Mouse (Mus musculus) liver, embryonic 11.5 days (tissue): ENCODE results near the gene Neu4. TPM values are rescaled to one million over a fixed set of nuclear protein-coding genes. Genes with fewer than 3 reads are reported as not detected.

Source experiments
- ATAC-seq: fragments of 200-750 bp; cut with Nextera tagmentation; replicated peaks from 2 replicates; pipeline ENCODE4 v1.8.0; 2017; ENCODE audit warnings: moderate number of reproducible peaks, mild to moderate bottlenecking, moderate TSS enrichment, moderate library complexity; ENCODE audit not compliant: low FRiP score
- DNase-seq: peaks from one replicate; pipeline ENCODE4 v3.0.0-alpha.2; 2017; ENCODE audit warnings: low spot score
- H3K27ac ChIP-seq: fragments of 300-500 bp; sonication (generic); 2 replicates; pipeline ENCODE4 v1.5.1; 2014; ENCODE audit warnings: mild to moderate bottlenecking, low read depth, low read length, control low read depth
- H3K27me3 ChIP-seq: fragments of 300-500 bp; sonication (generic); replicated peaks from 2 replicates; pipeline ENCODE4 v1.6.1; 2014; ENCODE audit warnings: low read length, mixed read lengths; ENCODE audit not compliant: control insufficient read depth, insufficient read depth
- H3K36me3 ChIP-seq: fragments of 300-500 bp; sonication (generic); 2 replicates; pipeline ENCODE4 v1.6.1; 2014; ENCODE audit warnings: mild to moderate bottlenecking, low read length, moderate library complexity, mixed read lengths; ENCODE audit not compliant: control insufficient read depth, insufficient read depth
- H3K4me1 ChIP-seq: fragments of 300-500 bp; sonication (generic); replicated peaks from 2 replicates; pipeline ENCODE4 v1.6.1; 2014; ENCODE audit warnings: low read length, mixed read lengths; ENCODE audit not compliant: control insufficient read depth, insufficient read depth
- H3K4me2 ChIP-seq: fragments of 300-500 bp; sonication (generic); 2 replicates; pipeline ENCODE4 v1.6.1; 2014; ENCODE audit warnings: mild to moderate bottlenecking, control low read depth, moderate library complexity
- H3K4me3 ChIP-seq: fragments of 300-500 bp; sonication (generic); 2 replicates; pipeline ENCODE4 v1.5.1; 2014; ENCODE audit warnings: low read depth, low read length, control low read depth
- H3K9ac ChIP-seq: fragments of 300-500 bp; sonication (generic); 2 replicates; pipeline ENCODE4 v1.6.1; 2014; ENCODE audit warnings: low read depth, low read length, control low read depth
- H3K9me3 ChIP-seq: fragments of 300-500 bp; sonication (generic); 2 replicates; pipeline ENCODE4 v1.6.1; 2016; ENCODE audit warnings: low read length, inconsistent platforms, mixed read lengths; ENCODE audit not compliant: control insufficient read depth
- WGBS: fragments of 180-500 bp; shearing (Covaris S2); extraction: QIAGEN DNeasy Blood & Tissue Kit; methylation state at CpG from one replicate; pipeline ENCODE4 v1.1.7; 2014; 5-methylcytosine and 5-hydroxymethylcytosine counted together
- polyA plus RNA-seq: library from polyadenylated mRNA; unstranded; fragments of >200 nt; fragmentation: Nextera tagmentation; extraction: Ambion mirVana; gene quantifications from 2 replicates; pipeline ENCODE4 v1.2.1, GENCODE M21; 2014

The Neu4 gene
- polyA plus RNA-seq, 1 experiment from 2014 or later = not detected

- DNase-seq (peak; percentile 79), ATAC-seq (peak; percentile 81)
- Histone ChIP-seq H3K4me1 (no peaks in the 10 kb centered on the region), H3K27me3 (no peaks in the 10 kb centered on the region), H3K36me3 (no peaks in the 10 kb centered on the region), H3K9me3 (no peaks in the 10 kb centered on the region), H3K4me3 (peak overlapping the region; percentile 30), H3K27ac (no peak overlapping the region), H3K4me2 (peak overlapping the region; percentile 68), H3K9ac (no peak overlapping the region)
- WGBS = 1% methylated on average over 25 of the region's 25 CpGs
Observed at GRCm38 (mm10) chr1:94034984-94035743, 14.9 kb downstream of the Neu4 start.

- 87% methylated on average over 2 of the region's 2 CpGs for WGBS
- Histone ChIP-seq H3K9me3 (no peaks in the 10 kb centered on the region), H3K9ac (no peak overlapping the region), H3K4me1 (no peaks in the 10 kb centered on the region), H3K27me3 (no peaks in the 10 kb centered on the region), H3K4me2 (no peak overlapping the region), H3K4me3 (no peak overlapping the region), H3K36me3 (no peaks in the 10 kb centered on the region), H3K27ac (no peak overlapping the region)
- DNase-seq (no peak), ATAC-seq (no peak)
Observed at GRCm38 (mm10) chr1:94040391-94040790, 20.1 kb downstream of the Neu4 start.

GRCm38 (mm10) chr1:94045559-94045958 is 25.3 kb downstream of the Neu4 start:
- H3K27ac ChIP-seq = no peak overlapping the region
- ATAC-seq (no peak), DNase-seq (no peak)
- H3K4me2 ChIP-seq = no peak overlapping the region
- no peaks in the 10 kb centered on the region for H3K27me3 ChIP-seq
- no peaks in the 10 kb centered on the region for H3K4me1 ChIP-seq
- H3K9me3 ChIP-seq = no peaks in the 10 kb centered on the region
- no peak overlapping the region for H3K9ac ChIP-seq
- H3K4me3 ChIP-seq = no peak overlapping the region
- no peaks in the 10 kb centered on the region for H3K36me3 ChIP-seq
- WGBS = 69% methylated on average over 3 of the region's 3 CpGs

- DNase-seq (no peak), ATAC-seq (no peak)
- H3K27ac ChIP-seq = no peak overlapping the region
- H3K36me3 ChIP-seq = no peaks in the 10 kb centered on the region
- H3K27me3 ChIP-seq = no peaks in the 10 kb centered on the region
- whole genome bisulfite sequencing = 75% methylated on average over 4 of the region's 4 CpGs
- H3K9me3 ChIP-seq = no peaks in the 10 kb centered on the region
- no peak overlapping the region for H3K4me2 ChIP-seq
- no peak overlapping the region for H3K9ac ChIP-seq
- no peaks in the 10 kb centered on the region for H3K4me1 ChIP-seq
- H3K4me3 ChIP-seq = no peak overlapping the region
Observed at GRCm38 (mm10) chr1:94046544-94046943, 26.3 kb downstream of the Neu4 start.

GRCm38 (mm10) chr1:94051104-94051503 is 30.9 kb downstream of the Neu4 start:
- ATAC-seq = no peak
- no peak overlapping the region for H3K27ac ChIP-seq
- no peak overlapping the region for H3K9ac ChIP-seq
- no peaks in the 10 kb centered on the region for H3K4me1 ChIP-seq
- H3K4me3 ChIP-seq = no peak overlapping the region
- no peaks in the 10 kb centered on the region for H3K27me3 ChIP-seq
- H3K9me3 ChIP-seq = no peaks in the 10 kb centered on the region
- DNase-seq = no peak
- WGBS = 81% methylated on average over 5 of the region's 5 CpGs
- H3K36me3 ChIP-seq = no peaks in the 10 kb centered on the region
- no peak overlapping the region for H3K4me2 ChIP-seq

- DNase-seq = no peak
- 44% methylated on average over 6 of the region's 6 CpGs for WGBS
Observed at GRCm38 (mm10) chr1:94052373-94052772, 32.1 kb downstream of the Neu4 start, which contains the start of gene Pdcd1. Gene Pdcd1 (minus strand): TSS chr1:94052553.

GRCm38 (mm10) chr1:94053530-94054216 is 33.4 kb downstream of the Neu4 start:
- H3K9me3 ChIP-seq = no peaks in the 10 kb centered on the region
- DNase-seq (no peak), ATAC-seq (no peak)
- no peak overlapping the region for H3K27ac ChIP-seq
- H3K4me3 ChIP-seq = no peak overlapping the region
- no peak overlapping the region for H3K9ac ChIP-seq
- no peak overlapping the region for H3K4me2 ChIP-seq
- no peaks in the 10 kb centered on the region for H3K27me3 ChIP-seq
- 68% methylated on average over 7 of the region's 7 CpGs for whole genome bisulfite sequencing
- H3K36me3 ChIP-seq = no peaks in the 10 kb centered on the region
- no peaks in the 10 kb centered on the region for H3K4me1 ChIP-seq

More at GRCm38 (mm10) chr1:94052373-94052772, 32.1 kb downstream of the Neu4 start, which contains the start of gene Pdcd1:
- Histone ChIP-seq H3K4me3 (no peak within 1 kb of the TSS), H3K4me2 (no peak within 1 kb of the TSS), H3K27ac (no peak within 1 kb of the TSS), H3K9me3 (no peaks in the 10 kb centered on the region), H3K36me3 (no peaks in the 10 kb centered on the region), H3K27me3 (no peaks in the 10 kb centered on the region), H3K9ac (no peak within 1 kb of the TSS), H3K4me1 (no peaks in the 10 kb centered on the region)
- ATAC-seq = no peak

- Histone ChIP-seq H3K4me3 (no peak overlapping the region), H3K9ac (no peak overlapping the region), H3K36me3 (no peaks in the 10 kb centered on the region), H3K4me2 (no peak overlapping the region), H3K4me1 (no peaks in the 10 kb centered on the region), H3K27me3 (no peaks in the 10 kb centered on the region), H3K9me3 (no peaks in the 10 kb centered on the region), H3K27ac (no peak overlapping the region)
- no peak for ATAC-seq
- 72% methylated on average over 1 of the region's 1 CpGs for WGBS
- no peak for DNase-seq
Observed at GRCm38 (mm10) chr1:94054481-94054880, 34.2 kb downstream of the Neu4 start.

- no peak for DNase-seq
- no peak overlapping the region for H3K27ac ChIP-seq
- no peak overlapping the region for H3K4me3 ChIP-seq
- WGBS = 44% methylated on average over 3 of the region's 3 CpGs
- no peak overlapping the region for H3K4me2 ChIP-seq
- no peaks in the 10 kb centered on the region for H3K36me3 ChIP-seq
- no peaks in the 10 kb centered on the region for H3K27me3 ChIP-seq
- H3K9ac ChIP-seq = no peak overlapping the region
- H3K9me3 ChIP-seq = no peaks in the 10 kb centered on the region
- ATAC-seq = no peak
- no peaks in the 10 kb centered on the region for H3K4me1 ChIP-seq
Observed at GRCm38 (mm10) chr1:94055966-94056365, 35.7 kb downstream of the Neu4 start.
